Comparison of ENCODE assay signal across 15 mouse cellular contexts in the genomic region with DNA sequence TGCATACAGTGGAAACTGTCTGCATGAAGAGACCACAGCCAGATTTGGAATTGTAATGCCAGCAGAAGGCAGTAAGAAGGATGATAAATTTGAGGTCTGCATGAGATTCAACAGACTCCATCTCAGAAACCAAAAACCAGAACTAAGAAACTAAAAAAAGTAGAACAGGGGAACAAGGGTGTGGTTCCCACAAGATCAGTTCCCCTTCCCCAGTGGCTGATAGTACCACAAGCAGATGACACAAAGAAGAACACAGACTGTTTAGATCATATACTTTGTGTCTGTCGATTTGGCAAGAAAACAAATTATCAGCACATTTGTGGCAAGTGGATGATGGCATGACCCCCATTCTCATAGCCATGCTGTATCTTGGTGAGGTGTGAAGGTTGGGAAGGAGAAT. TPM values are rescaled to one million over a fixed set of nuclear protein-coding genes. Genes with fewer than 3 reads are reported as not detected.
DNase-seq lines count a peak whose midpoint lies in the region; ATAC-seq and TF ChIP-seq lines count a peak whose summit lies in the region.
"Had no signal": no experiment of that assay in that cellular context is flagged by ENCODE, and none has a peak within 500 bp of the region (broad histone marks: within the 10 kb centered on the region; RNA-seq: fewer than 3 reads in every experiment).

No protein-coding gene starts in this region.

- no peak for TF ChIP-seq CTCF in liver, postnatal 0 days (IDR thresholded peaks at IDR 0.05; ENCODE audit: low read depth)
- TF ChIP-seq CTCF in small intestine, adult 2 months (IDR thresholded peaks at IDR 0.05; ENCODE audit: extremely low read depth, insufficient read length, insufficient replicate concordance, low read depth, low read length) = no peak
- TF ChIP-seq CTCF in thymus, adult 2 months (IDR thresholded peaks at IDR 0.05; ENCODE audit: borderline replicate concordance, control insufficient read depth, extremely low read depth, insufficient read depth, low read length, poor library complexity) = no peak

- ATAC-seq in liver, embryonic 16.5 days (ENCODE audit: low read depth) = no peak
- no peak for ATAC-seq in liver, embryonic 12.5 days
- peak; percentile 34 for ATAC-seq in liver, postnatal 0 days
- ATAC-seq: intestine, postnatal 0 days had no signal

- 22% methylated on average over 1 of the region's 1 CpGs for WGBS in liver, embryonic 16.5 days (ENCODE audit: insufficient replicate concordance)
- WGBS in liver, embryonic 12.5 days (ENCODE audit: insufficient replicate concordance) = 21% methylated on average over 1 of the region's 1 CpGs
- 31% methylated on average over 1 of the region's 1 CpGs for WGBS in liver, postnatal 0 days (ENCODE audit: insufficient replicate concordance)
- whole genome bisulfite sequencing in small intestine, adult 2 months = 77% methylated on average over 1 of the region's 1 CpGs
- 7% methylated on average over 1 of the region's 1 CpGs for WGBS in thymus, adult 2 months

- no peaks in the 10 kb centered on the region for H3K36me3 ChIP-seq in liver, embryonic 16.5 days (ENCODE audit: control insufficient read depth, insufficient read depth)
- H3K36me3 ChIP-seq in liver, embryonic 12.5 days = no peaks in the 10 kb centered on the region
- no peaks in the 10 kb centered on the region for H3K36me3 ChIP-seq in liver, postnatal 0 days (replicated peaks; ENCODE audit: insufficient read depth, low read length)
- H3K36me3 ChIP-seq in small intestine, adult 2 months (ENCODE audit: control insufficient read depth, insufficient read depth, low read length) = no peaks in the 10 kb centered on the region
- no peaks in the 10 kb centered on the region for H3K36me3 ChIP-seq in thymus, adult 2 months (ENCODE audit: control insufficient read depth, insufficient read depth, low read length)
- H3K36me3 ChIP-seq: limb, embryonic 13.5 days had no signal

- H3K4me3 ChIP-seq in liver, embryonic 16.5 days (ENCODE audit: low read depth, low read length) = no peak overlapping the region
- H3K4me3 ChIP-seq in liver, embryonic 12.5 days = no peak overlapping the region
- no peak overlapping the region for H3K4me3 ChIP-seq in liver, postnatal 0 days (ENCODE audit: low read depth, low read length)
- H3K4me3 ChIP-seq in small intestine, adult 2 months (ENCODE audit: low read depth, low read length) = no peak overlapping the region
- no peak overlapping the region for H3K4me3 ChIP-seq in thymus, adult 2 months (ENCODE audit: control insufficient read depth, insufficient read depth, low read length)
- H3K4me3 ChIP-seq: limb, embryonic 13.5 days; megakaryocyte, embryonic 14.5 days had no signal

- no peak overlapping the region for H3K4me2 ChIP-seq in liver, embryonic 16.5 days (ENCODE audit: low read depth, low read length)
- H3K4me2 ChIP-seq in liver, embryonic 12.5 days = no peak overlapping the region
- H3K4me2 ChIP-seq in liver, postnatal 0 days (ENCODE audit: low read depth, low read length) = no peak overlapping the region
- H3K4me2 ChIP-seq: limb, embryonic 13.5 days had no signal

- no peak for TF ChIP-seq EP300 in liver, postnatal 0 days (IDR thresholded peaks at IDR 0.05; ENCODE audit: low read depth)

- peak; percentile 82 for DNase-seq in MEL-GATA-1-ER (ENCODE audit: extremely low read depth, low read depth)
- DNase-seq in liver, postnatal 0 days = no peak
- no peak for DNase-seq in yolk sac, embryonic 10.5 days (ENCODE audit: low spot score)
- DNase-seq in thymus, adult 2 months = no peak
- DNase-seq: adrenal gland, adult 2 months; cerebellum, adult 11-12 months; heart, postnatal 4 days; kidney, postnatal 4 days; thymus, postnatal 14 days had no signal

- TF ChIP-seq POLR2A in small intestine, adult 2 months (IDR thresholded peaks at IDR 0.05; ENCODE audit: low read depth, low read length) = no peak
- no peak for TF ChIP-seq POLR2A in thymus, adult 2 months (IDR thresholded peaks at IDR 0.05; ENCODE audit: control insufficient read depth, extremely low read depth, insufficient read depth, low read length, poor library complexity)

- no peaks in the 10 kb centered on the region for H3K9me3 ChIP-seq in liver, embryonic 16.5 days (replicated peaks; ENCODE audit: control insufficient read depth, low read length)
- no peaks in the 10 kb centered on the region for H3K9me3 ChIP-seq in liver, embryonic 12.5 days (replicated peaks)
- no peaks in the 10 kb centered on the region for H3K9me3 ChIP-seq in liver, postnatal 0 days (ENCODE audit: low read length)
- H3K9me3 ChIP-seq: limb, embryonic 13.5 days; megakaryocyte, embryonic 14.5 days had no signal

- H3K27me3 ChIP-seq in liver, embryonic 16.5 days (ENCODE audit: control insufficient read depth, insufficient read depth, low read depth, low read length) = no peaks in the 10 kb centered on the region
- H3K27me3 ChIP-seq in liver, embryonic 12.5 days (replicated peaks) = no peaks in the 10 kb centered on the region
- no peaks in the 10 kb centered on the region for H3K27me3 ChIP-seq in liver, postnatal 0 days (ENCODE audit: insufficient read depth, low read length)
- H3K27me3 ChIP-seq in small intestine, adult 2 months (ENCODE audit: control insufficient read depth, insufficient read depth, low read length) = no peaks in the 10 kb centered on the region; the same call in 1 of the 2 replicates
- H3K27me3 ChIP-seq in thymus, adult 2 months (ENCODE audit: control insufficient read depth, insufficient read depth, low read length) = no peaks in the 10 kb centered on the region
- H3K27me3 ChIP-seq: limb, embryonic 13.5 days; megakaryocyte, embryonic 14.5 days had no signal

- H3K27ac ChIP-seq in liver, embryonic 16.5 days (ENCODE audit: low read length) = 0 out of 2 replicates have a peak overlapping the region, but pooled peaks have one; percentile 32
- no peak overlapping the region for H3K27ac ChIP-seq in liver, embryonic 12.5 days
- H3K27ac ChIP-seq in liver, postnatal 0 days (ENCODE audit: low read depth) = peak overlapping the region; percentile 76
- peak overlapping the region; percentile 71 for H3K27ac ChIP-seq in small intestine, adult 2 months (ENCODE audit: insufficient read depth, low read depth, low read length)
- H3K27ac ChIP-seq in thymus, adult 2 months (ENCODE audit: control insufficient read depth, insufficient read depth, low read length) = no peak overlapping the region
- H3K27ac ChIP-seq: limb, embryonic 13.5 days had no signal

- no peak overlapping the region for H3K9ac ChIP-seq in liver, embryonic 16.5 days (ENCODE audit: low read depth, low read length)
- no peak overlapping the region for H3K9ac ChIP-seq in liver, embryonic 12.5 days
- H3K9ac ChIP-seq in liver, postnatal 0 days (replicated peaks) = no peak overlapping the region
- H3K9ac ChIP-seq: limb, embryonic 13.5 days had no signal

- H3K4me1 ChIP-seq in liver, embryonic 16.5 days (ENCODE audit: control insufficient read depth, low read depth, low read length) = no peaks in the 10 kb centered on the region
- H3K4me1 ChIP-seq in liver, embryonic 12.5 days = no peaks in the 10 kb centered on the region
- H3K4me1 ChIP-seq in liver, postnatal 0 days (ENCODE audit: insufficient read depth) = 0 out of 2 replicates have a peak, but pooled peaks cover 2% of the 10 kb centered on the region
- peaks cover 1% of the 10 kb centered on the region; the same call in 1 of the 2 replicates for H3K4me1 ChIP-seq in small intestine, adult 2 months (ENCODE audit: control insufficient read depth, insufficient read depth, insufficient read length, low read length)
- H3K4me1 ChIP-seq in thymus, adult 2 months (replicated peaks; ENCODE audit: control insufficient read depth, insufficient read depth, low read length) = no peaks in the 10 kb centered on the region
- H3K4me1 ChIP-seq: limb, embryonic 13.5 days had no signal

RNA-seq across cellular contexts. Expression of a gene that starts 24.6 kb away (rescaled TPM):
- polyA plus RNA-seq in liver, embryonic 16.5 days (2015; fragmentation: Nextera tagmentation; extraction: Ambion mirVana) = 0.91 and 1.5 TPM in 2 replicates
- not detected in 2 replicates for polyA plus RNA-seq in liver, embryonic 12.5 days (2016; fragmentation: Nextera tagmentation; extraction: Ambion mirVana)
- polyA plus RNA-seq in liver, postnatal 0 days (2015; fragmentation: Nextera tagmentation; extraction: Ambion mirVana) = 0.25 and 4.0 TPM in 2 replicates
- 1.2 and 1.6 TPM in 2 replicates for polyA plus RNA-seq in small intestine, adult 2 months (2012; rRNA removed)
- polyA plus RNA-seq in thymus, adult 2 months (2012; rRNA removed) = 5.2 and 7.2 TPM in 2 replicates

RNA-seq across cellular contexts. Expression of a gene that starts 24.7 kb away (rescaled TPM):
- polyA plus RNA-seq in liver, embryonic 16.5 days (2015; fragmentation: Nextera tagmentation; extraction: Ambion mirVana) = 1.5 and 1.6 TPM in 2 replicates
- polyA plus RNA-seq in liver, embryonic 12.5 days (2016; fragmentation: Nextera tagmentation; extraction: Ambion mirVana) = 0.44 and 0.48 TPM in 2 replicates
- polyA plus RNA-seq in liver, postnatal 0 days (2015; fragmentation: Nextera tagmentation; extraction: Ambion mirVana) = 4.0 and 4.4 TPM in 2 replicates
- 0.57 and 1.1 TPM in 2 replicates for polyA plus RNA-seq in small intestine, adult 2 months (2012; rRNA removed)
- polyA plus RNA-seq in thymus, adult 2 months (2012; rRNA removed) = 1.5 and 2.8 TPM in 2 replicates

RNA-seq across cellular contexts. Expression of a gene that starts 35.0 kb away (rescaled TPM):
- 5.6 and 6.7 TPM in 2 replicates for polyA plus RNA-seq in liver, embryonic 16.5 days (2015; fragmentation: Nextera tagmentation; extraction: Ambion mirVana)
- polyA plus RNA-seq in liver, embryonic 12.5 days (2016; fragmentation: Nextera tagmentation; extraction: Ambion mirVana) = 3.3 and 4.7 TPM in 2 replicates
- polyA plus RNA-seq in liver, postnatal 0 days (2015; fragmentation: Nextera tagmentation; extraction: Ambion mirVana) = 10.2 and 12.1 TPM in 2 replicates
- polyA plus RNA-seq in small intestine, adult 2 months (2012; rRNA removed) = 0.55 and 0.77 TPM in 2 replicates
- 2.4 and 3.4 TPM in 2 replicates for polyA plus RNA-seq in thymus, adult 2 months (2012; rRNA removed)

Comparison
In these comparisons a context has a peak if more than half of its experiments do, and no peak if none do; other contexts are left out.
1. H3K27ac ChIP-seq: peak in liver, embryonic 16.5 days (single experiment), liver, postnatal 0 days (single experiment) and small intestine, adult 2 months (single experiment); none in liver, embryonic 12.5 days (single experiment) and thymus, adult 2 months (single experiment).